Mouse (Mus musculus) kidney, embryonic 16.5 days (tissue): ENCODE data around the gene Tnks2. TPM values are rescaled to one million over a fixed set of nuclear protein-coding genes. Genes with fewer than 3 reads are reported as not detected.

Source experiments
- polyA plus RNA-seq: library from polyadenylated mRNA; unstranded; fragments of >200 nt; fragmentation: Nextera tagmentation; extraction: Ambion mirVana; gene quantifications from 2 replicates; pipeline ENCODE4 v1.2.1, GENCODE M21; 2015

The Tnks2 gene
- polyA plus RNA-seq, 1 experiment from 2014 or later = 41.9 TPM

Other genes with a start within 250 kb of the Tnks2 start
- 22.1 and 24.5 TPM in 2 replicates for gene Ppp1r3c, start 97.6 kb upstream of the Tnks2 start, polyA plus RNA-seq
- gene Fgfbp3, start 85.4 kb downstream of the Tnks2 start, polyA plus RNA-seq = 5.7 and 5.8 TPM in 2 replicates
- 10.4 and 11.1 TPM in 2 replicates for gene Btaf1, start 91.8 kb downstream of the Tnks2 start, polyA plus RNA-seq